15 mouse cellular contexts compared by ENCODE assay signal in the genomic region with DNA sequence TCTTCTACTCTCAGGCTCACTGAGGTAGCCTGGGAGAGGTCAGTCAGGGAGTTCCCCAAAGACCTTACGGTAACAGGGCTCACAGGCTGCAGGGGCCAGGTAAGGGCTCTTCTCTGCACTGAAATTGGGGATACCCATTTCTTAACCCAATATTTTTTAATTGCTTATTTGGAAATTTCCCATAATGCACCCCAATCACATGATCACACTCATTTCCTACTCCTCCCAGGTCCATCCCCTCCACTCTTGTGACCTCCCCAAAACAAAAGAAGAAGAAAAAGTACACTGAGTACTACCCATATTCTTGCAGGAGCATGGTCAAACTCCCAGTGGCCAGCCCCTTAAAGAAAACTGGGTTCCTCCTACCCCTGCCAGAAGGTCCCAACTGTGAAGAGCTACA.
DNase-seq lines count a peak whose midpoint lies in the region; ATAC-seq lines count a peak whose summit lies in the region.
"Had no signal": no experiment of that assay in that cellular context is flagged by ENCODE, and none has a peak within 500 bp of the region (broad histone marks: within the 10 kb centered on the region; RNA-seq: fewer than 3 reads in every experiment).

No protein-coding gene starts in this region.

- no peak for DNase-seq in heart, adult 9 months (ENCODE audit: low spot score in 2 of 2)
- DNase-seq in spleen, adult 12 weeks (ENCODE audit: low spot score): no peak
- DNase-seq: adrenal gland, postnatal 10 days; B cell, adult 2 months; cerebellum, adult 18-20 months; gastrocnemius, postnatal 10 days; liver, embryonic 13.5 days; right cerebral cortex, postnatal 25 days had no signal

- ATAC-seq in heart, embryonic 14.5 days (ENCODE audit: insufficient number of reproducible peaks, insufficient read depth, low FRiP score, low read depth): no peak
- ATAC-seq in neural tube, embryonic 13.5 days (ENCODE audit: low read depth): no peak
- no peak for ATAC-seq in neural tube, embryonic 15.5 days (ENCODE audit: low FRiP score)
- ATAC-seq in embryonic facial prominence, embryonic 15.5 days (ENCODE audit: insufficient number of reproducible peaks, low FRiP score, low TSS enrichment, low read depth): no peak
- ATAC-seq in stomach, embryonic 15.5 days (ENCODE audit: insufficient read depth, low FRiP score, low read depth): no peak
- ATAC-seq in midbrain, embryonic 15.5 days (replicated peaks): no peak

- no peaks in the 10 kb centered on the region for H3K27me3 ChIP-seq in heart, embryonic 14.5 days (ENCODE audit: control insufficient read depth, insufficient read depth, low read length)
- H3K27me3 ChIP-seq in neural tube, embryonic 13.5 days: no peaks in the 10 kb centered on the region
- H3K27me3 ChIP-seq in neural tube, embryonic 15.5 days (replicated peaks): no peaks in the 10 kb centered on the region
- no peaks in the 10 kb centered on the region for H3K27me3 ChIP-seq in embryonic facial prominence, embryonic 15.5 days
- no peaks in the 10 kb centered on the region for H3K27me3 ChIP-seq in stomach, embryonic 15.5 days (replicated peaks)
- no peaks in the 10 kb centered on the region for H3K27me3 ChIP-seq in midbrain, embryonic 15.5 days (replicated peaks)
- H3K27me3 ChIP-seq: hindbrain, embryonic 13.5 days; liver, embryonic 13.5 days had no signal

- 100% methylated on average over 1 of the region's 1 CpGs for WGBS in heart, embryonic 14.5 days
- WGBS in neural tube, embryonic 13.5 days: 88% methylated on average over 1 of the region's 1 CpGs
- 90% methylated on average over 1 of the region's 1 CpGs for WGBS in neural tube, embryonic 15.5 days
- WGBS in embryonic facial prominence, embryonic 15.5 days: 91% methylated on average over 1 of the region's 1 CpGs
- 83% methylated on average over 1 of the region's 1 CpGs for WGBS in stomach, embryonic 15.5 days
- WGBS in midbrain, embryonic 15.5 days: 94% methylated on average over 1 of the region's 1 CpGs

- no peak overlapping the region for H3K27ac ChIP-seq in heart, embryonic 14.5 days (replicated peaks in 1 of 2; ENCODE audit: control insufficient read depth in 1 of 2, insufficient read depth in 1 of 2, low read depth in 2 of 2, low read length in 2 of 2)
- H3K27ac ChIP-seq in neural tube, embryonic 13.5 days (replicated peaks): peak overlapping the region; percentile 79; the same call in 1 of the 2 replicates
- no peak overlapping the region for H3K27ac ChIP-seq in neural tube, embryonic 15.5 days (replicated peaks)
- peak overlapping the region; percentile 77; the same call in 1 of the 2 replicates for H3K27ac ChIP-seq in embryonic facial prominence, embryonic 15.5 days (replicated peaks)
- H3K27ac ChIP-seq in stomach, embryonic 15.5 days: 0 out of 2 replicates have a peak overlapping the region, but pooled peaks have one; percentile 6
- no peak overlapping the region for H3K27ac ChIP-seq in midbrain, embryonic 15.5 days
- H3K27ac ChIP-seq: liver, embryonic 13.5 days had no signal

- H3K9ac ChIP-seq in heart, embryonic 14.5 days (ENCODE audit: low read length): peak overlapping the region; percentile 25; the same call in 1 of the 2 replicates
- H3K9ac ChIP-seq in neural tube, embryonic 13.5 days: no peak overlapping the region
- H3K9ac ChIP-seq in neural tube, embryonic 15.5 days (replicated peaks): no peak overlapping the region
- H3K9ac ChIP-seq in embryonic facial prominence, embryonic 15.5 days: no peak overlapping the region
- no peak overlapping the region for H3K9ac ChIP-seq in stomach, embryonic 15.5 days
- H3K9ac ChIP-seq in midbrain, embryonic 15.5 days: no peak overlapping the region
- H3K9ac ChIP-seq: liver, embryonic 13.5 days had no signal

- peaks cover 24 to 42% of the 10 kb centered on the region in 2 experiments for H3K4me1 ChIP-seq in heart, embryonic 14.5 days (ENCODE audit: control insufficient read depth in 2 of 2, insufficient read depth in 2 of 2, low read length in 2 of 2)
- H3K4me1 ChIP-seq in neural tube, embryonic 13.5 days (replicated peaks): peaks cover 53% of the 10 kb centered on the region
- peaks cover 32% of the 10 kb centered on the region for H3K4me1 ChIP-seq in neural tube, embryonic 15.5 days
- H3K4me1 ChIP-seq in embryonic facial prominence, embryonic 15.5 days: peaks cover 77% of the 10 kb centered on the region
- H3K4me1 ChIP-seq in stomach, embryonic 15.5 days: peaks cover 38% of the 10 kb centered on the region
- peaks cover 21% of the 10 kb centered on the region for H3K4me1 ChIP-seq in midbrain, embryonic 15.5 days

- no peaks in the 10 kb centered on the region for H3K9me3 ChIP-seq in heart, embryonic 14.5 days (ENCODE audit: control insufficient read depth, low read length)
- H3K9me3 ChIP-seq in neural tube, embryonic 13.5 days: no peaks in the 10 kb centered on the region
- H3K9me3 ChIP-seq in neural tube, embryonic 15.5 days (replicated peaks): no peaks in the 10 kb centered on the region
- H3K9me3 ChIP-seq in embryonic facial prominence, embryonic 15.5 days (replicated peaks): no peaks in the 10 kb centered on the region
- no peaks in the 10 kb centered on the region for H3K9me3 ChIP-seq in stomach, embryonic 15.5 days
- H3K9me3 ChIP-seq in midbrain, embryonic 15.5 days: no peaks in the 10 kb centered on the region
- H3K9me3 ChIP-seq: hindbrain, embryonic 13.5 days; liver, embryonic 13.5 days had no signal

- H3K36me3 ChIP-seq in heart, embryonic 14.5 days (ENCODE audit: control insufficient read depth, insufficient read depth, low read length): no peaks in the 10 kb centered on the region
- no peaks in the 10 kb centered on the region for H3K36me3 ChIP-seq in neural tube, embryonic 13.5 days
- H3K36me3 ChIP-seq in neural tube, embryonic 15.5 days: no peaks in the 10 kb centered on the region
- H3K36me3 ChIP-seq in embryonic facial prominence, embryonic 15.5 days: no peaks in the 10 kb centered on the region
- no peaks in the 10 kb centered on the region for H3K36me3 ChIP-seq in stomach, embryonic 15.5 days
- H3K36me3 ChIP-seq in midbrain, embryonic 15.5 days (replicated peaks): no peaks in the 10 kb centered on the region
- H3K36me3 ChIP-seq: hindbrain, embryonic 13.5 days; liver, embryonic 13.5 days had no signal

- no peak overlapping the region for H3K4me2 ChIP-seq in heart, embryonic 14.5 days (ENCODE audit: low read length)
- H3K4me2 ChIP-seq in neural tube, embryonic 13.5 days: no peak overlapping the region
- H3K4me2 ChIP-seq in neural tube, embryonic 15.5 days: no peak overlapping the region
- H3K4me2 ChIP-seq in embryonic facial prominence, embryonic 15.5 days (replicated peaks): no peak overlapping the region
- H3K4me2 ChIP-seq in stomach, embryonic 15.5 days: no peak overlapping the region
- H3K4me2 ChIP-seq in midbrain, embryonic 15.5 days: no peak overlapping the region
- H3K4me2 ChIP-seq: hindbrain, embryonic 13.5 days; liver, embryonic 13.5 days had no signal

- no peak overlapping the region for H3K4me3 ChIP-seq in heart, embryonic 14.5 days (ENCODE audit: control insufficient read depth in 1 of 2, insufficient read depth in 1 of 2, low read depth in 1 of 2, low read length in 2 of 2)
- no peak overlapping the region for H3K4me3 ChIP-seq in neural tube, embryonic 13.5 days
- no peak overlapping the region for H3K4me3 ChIP-seq in neural tube, embryonic 15.5 days (replicated peaks)
- no peak overlapping the region for H3K4me3 ChIP-seq in embryonic facial prominence, embryonic 15.5 days (replicated peaks)
- no peak overlapping the region for H3K4me3 ChIP-seq in stomach, embryonic 15.5 days (replicated peaks)
- H3K4me3 ChIP-seq in midbrain, embryonic 15.5 days: no peak overlapping the region
- H3K4me3 ChIP-seq: hindbrain, embryonic 13.5 days; liver, embryonic 13.5 days had no signal

Comparison
In these comparisons a context has a peak if more than half of its experiments do, and no peak if none do; other contexts are left out.
1. H3K27ac ChIP-seq: peak in neural tube, embryonic 13.5 days (single experiment), embryonic facial prominence, embryonic 15.5 days (single experiment) and stomach, embryonic 15.5 days (single experiment); none in heart, embryonic 14.5 days (0 of 2), neural tube, embryonic 15.5 days (single experiment) and midbrain, embryonic 15.5 days (single experiment).